8 mouse cellular contexts compared by ENCODE assay signal in genomic region chr2:62411211-62412080, GRCm38 (mm10). TPM values are rescaled to one million over a fixed set of nuclear protein-coding genes. Genes with fewer than 3 reads are reported as not detected.
A peak's percentile ranks its signal among the peaks of the same experiment; 100 is the strongest.
DNase-seq lines count a peak whose midpoint lies in the region; ATAC-seq and TF ChIP-seq lines count a peak whose summit lies in the region.

No protein-coding gene starts in this region.

- H3K4me1 ChIP-seq in forebrain, embryonic 15.5 days = peaks cover 12% of the 10 kb centered on the region
- no peaks in the 10 kb centered on the region; the same call in 1 of the 2 replicates for H3K4me1 ChIP-seq in hindbrain, postnatal 0 days (ENCODE audit: insufficient read depth, low read length)
- 0 out of 2 replicates have a peak, but pooled peaks cover 5% of the 10 kb centered on the region for H3K4me1 ChIP-seq in liver, embryonic 12.5 days
- no peaks in the 10 kb centered on the region for H3K4me1 ChIP-seq in midbrain, postnatal 0 days (ENCODE audit: insufficient read depth, low read length)

- 8% methylated on average over 47 of the region's 47 CpGs for WGBS in forebrain, embryonic 15.5 days
- 6% methylated on average over 47 of the region's 47 CpGs for WGBS in hindbrain, postnatal 0 days
- WGBS in liver, embryonic 12.5 days (ENCODE audit: insufficient replicate concordance) = 5% methylated on average over 47 of the region's 47 CpGs
- WGBS in midbrain, postnatal 0 days = 8% methylated on average over 47 of the region's 47 CpGs

- H3K4me2 ChIP-seq in forebrain, embryonic 15.5 days (replicated peaks) = peak overlapping the region; percentile 75
- H3K4me2 ChIP-seq in hindbrain, postnatal 0 days (ENCODE audit: low read depth, low read length) = peak overlapping the region; percentile 84
- H3K4me2 ChIP-seq in liver, embryonic 12.5 days = peak overlapping the region; percentile 69
- peak overlapping the region; percentile 62 for H3K4me2 ChIP-seq in midbrain, postnatal 0 days (ENCODE audit: low read depth, low read length, poor library complexity, severe bottlenecking)

- TF ChIP-seq CTCF in hindbrain, postnatal 0 days (IDR thresholded peaks at IDR 0.05; ENCODE audit: low read depth) = no peak
- no peak for TF ChIP-seq CTCF in midbrain, postnatal 0 days (IDR thresholded peaks at IDR 0.05)

- peak overlapping the region; percentile 39 for H3K4me3 ChIP-seq in forebrain, embryonic 15.5 days
- H3K4me3 ChIP-seq in hindbrain, postnatal 0 days (ENCODE audit: low read length) = peak overlapping the region; percentile 42
- peak overlapping the region; percentile 47 for H3K4me3 ChIP-seq in liver, embryonic 12.5 days
- peak overlapping the region; percentile 30 for H3K4me3 ChIP-seq in midbrain, postnatal 0 days (ENCODE audit: low read depth, low read length)

- H3K27ac ChIP-seq in forebrain, embryonic 15.5 days (replicated peaks) = no peak overlapping the region
- no peak overlapping the region for H3K27ac ChIP-seq in hindbrain, postnatal 0 days
- H3K27ac ChIP-seq in liver, embryonic 12.5 days = no peak overlapping the region; the same call in none of the 2 replicates
- H3K27ac ChIP-seq in midbrain, postnatal 0 days (ENCODE audit: low read depth, low read length) = no peak overlapping the region

- peak; percentile 76 for ATAC-seq in forebrain, embryonic 15.5 days (replicated peaks)
- ATAC-seq in hindbrain, postnatal 0 days = peak; percentile 35; the same call in 1 of the 2 replicates
- peak; percentile 77 for ATAC-seq in liver, embryonic 12.5 days
- ATAC-seq in midbrain, postnatal 0 days (ENCODE audit: low FRiP score) = peak; percentile 62; the same call in 1 of the 2 replicates

- 0 out of 2 replicates have a peak overlapping the region, but pooled peaks have one; percentile 4 for H3K9ac ChIP-seq in forebrain, embryonic 15.5 days (replicated peaks)
- H3K9ac ChIP-seq in hindbrain, postnatal 0 days (replicated peaks; ENCODE audit: low read length) = peak overlapping the region; percentile 30; the same call in 1 of the 2 replicates
- H3K9ac ChIP-seq in liver, embryonic 12.5 days = peak overlapping the region; percentile 43
- H3K9ac ChIP-seq in midbrain, postnatal 0 days (replicated peaks; ENCODE audit: low read length, poor library complexity, severe bottlenecking) = 0 out of 2 replicates have a peak overlapping the region, but pooled peaks have one; percentile 14

- H3K9me3 ChIP-seq in forebrain, embryonic 15.5 days = no peaks in the 10 kb centered on the region
- no peaks in the 10 kb centered on the region for H3K9me3 ChIP-seq in hindbrain, postnatal 0 days (ENCODE audit: low read length)
- no peaks in the 10 kb centered on the region for H3K9me3 ChIP-seq in liver, embryonic 12.5 days (replicated peaks)
- no peaks in the 10 kb centered on the region for H3K9me3 ChIP-seq in midbrain, postnatal 0 days (ENCODE audit: low read length)

- H3K27me3 ChIP-seq in forebrain, embryonic 15.5 days = 0 out of 2 replicates have a peak, but pooled peaks cover 8% of the 10 kb centered on the region
- no peaks in the 10 kb centered on the region; the same call in none of the 2 replicates for H3K27me3 ChIP-seq in hindbrain, postnatal 0 days (ENCODE audit: insufficient read depth, low read length)
- peaks cover 24% of the 10 kb centered on the region for H3K27me3 ChIP-seq in liver, embryonic 12.5 days (replicated peaks)
- H3K27me3 ChIP-seq in midbrain, postnatal 0 days (ENCODE audit: insufficient read depth, low read length) = peaks cover 3% of the 10 kb centered on the region; the same call in 1 of the 2 replicates

- peak; percentile 7 for DNase-seq in adrenal gland, adult 2 months
- DNase-seq in adrenal gland, adult (ENCODE audit: inconsistent age in 2 of 2, low spot score in 1 of 2) = no peak
- DNase-seq in R1 (ENCODE audit: low read depth, low spot score) = peak; percentile 75
- DNase-seq in hindbrain, postnatal 0 days (ENCODE audit: low spot score) = peak; percentile 35
- no peak for DNase-seq in midbrain, postnatal 0 days (ENCODE audit: low spot score)
- peak; percentile 56 to 60 for DNase-seq in thymus, postnatal 10 days (ENCODE audit: low spot score in 2 of 2)

- H3K36me3 ChIP-seq in forebrain, embryonic 15.5 days = no peaks in the 10 kb centered on the region
- H3K36me3 ChIP-seq in hindbrain, postnatal 0 days (ENCODE audit: insufficient read depth, low read length) = no peaks in the 10 kb centered on the region
- H3K36me3 ChIP-seq in liver, embryonic 12.5 days = no peaks in the 10 kb centered on the region
- H3K36me3 ChIP-seq in midbrain, postnatal 0 days (ENCODE audit: insufficient read depth, low read length) = no peaks in the 10 kb centered on the region

RNA-seq across cellular contexts. Expression of gene Dpp4, which starts 0.6 kb away (rescaled TPM):
- total RNA-seq in adrenal gland, adult 2 months (2021) = 1 to 10 TPM; 3.1 to 3.5 TPM
- 0.31 and 0.35 TPM in 2 replicates for polyA plus RNA-seq in adrenal gland, adult 2 months (2012; rRNA removed)
- 1.5 and 1.6 TPM in 2 replicates for polyA plus RNA-seq in forebrain, embryonic 15.5 days (2015; fragmentation: Nextera tagmentation; extraction: Ambion mirVana)
- 2.2 and 5.0 TPM in 2 replicates for total RNA-seq in hindbrain, postnatal 0 days (2014; rRNA removed)
- 2.3 and 3.2 TPM in 2 replicates for polyA plus RNA-seq in hindbrain, postnatal 0 days (2015; fragmentation: Nextera tagmentation; extraction: Ambion mirVana)
- 5.7 and 6.7 TPM in 2 replicates for polyA plus RNA-seq in liver, embryonic 12.5 days (2016; fragmentation: Nextera tagmentation; extraction: Ambion mirVana)
- 5.4 and 5.9 TPM in 2 replicates for total RNA-seq in midbrain, postnatal 0 days (2014; rRNA removed)
- 2.2 and 3.5 TPM in 2 replicates for polyA plus RNA-seq in midbrain, postnatal 0 days (2015; fragmentation: Nextera tagmentation; extraction: Ambion mirVana)

Comparison
In these comparisons a context has a peak if more than half of its experiments do, and no peak if none do; other contexts are left out.
1. DNase-seq: peak in adrenal gland, adult 2 months (single experiment), R1 (single experiment), hindbrain, postnatal 0 days (single experiment) and thymus, postnatal 10 days (2 of 2); none in adrenal gland, adult (0 of 2) and midbrain, postnatal 0 days (single experiment).
2. Peak in every context shown above with its lines, with median percentiles within 50 percentile points of each other: ATAC-seq, H3K4me2 ChIP-seq, H3K4me3 ChIP-seq and H3K9ac ChIP-seq.